Mouse (Mus musculus) liver, embryonic 15.5 days (tissue): ENCODE data around the gene Elk1. TPM values are rescaled to one million over a fixed set of nuclear protein-coding genes. Genes with fewer than 3 reads are reported as not detected.
A peak's percentile ranks its signal among the peaks of the same experiment; 100 is the strongest.

Experiments
- ATAC-seq: fragments of 200-750 bp; cut with Nextera tagmentation; 2 replicates; pipeline ENCODE4 v1.8.0; 2017; ENCODE audit warnings: moderate number of reproducible peaks, mild to moderate bottlenecking, moderate library complexity; ENCODE audit not compliant: insufficient read depth
- H3K27ac ChIP-seq: fragments of 300-500 bp; sonication (generic); replicated peaks from 2 replicates; pipeline ENCODE4 v1.5.1; 2015; ENCODE audit warnings: mild to moderate bottlenecking, inconsistent platforms
- H3K27me3 ChIP-seq: fragments of 300-500 bp; sonication (generic); 2 replicates; pipeline ENCODE4 v1.6.1; 2015; ENCODE audit warnings: mild to moderate bottlenecking, inconsistent platforms
- H3K36me3 ChIP-seq: fragments of 300-500 bp; sonication (generic); replicated peaks from 2 replicates; pipeline ENCODE4 v1.6.1; 2015; ENCODE audit warnings: moderate library complexity, mild to moderate bottlenecking, inconsistent platforms
- H3K4me1 ChIP-seq: fragments of 300-500 bp; sonication (generic); replicated peaks from 2 replicates; pipeline ENCODE4 v1.6.1; 2015; ENCODE audit warnings: inconsistent platforms
- H3K4me2 ChIP-seq: fragments of 300-500 bp; sonication (generic); 2 replicates; pipeline ENCODE4 v1.6.1; 2015; ENCODE audit warnings: moderate library complexity, mild to moderate bottlenecking, inconsistent platforms
- H3K4me3 ChIP-seq: fragments of 300-500 bp; sonication (generic); replicated peaks from 2 replicates; pipeline ENCODE4 v1.5.1; 2015; ENCODE audit warnings: mild to moderate bottlenecking, inconsistent platforms
- H3K9ac ChIP-seq: fragments of 300-500 bp; sonication (generic); 2 replicates; pipeline ENCODE4 v1.6.1; 2015; ENCODE audit warnings: moderate library complexity, mild to moderate bottlenecking, inconsistent platforms
- H3K9me3 ChIP-seq: fragments of 300-500 bp; sonication (generic); replicated peaks from 2 replicates; pipeline ENCODE4 v1.6.1; 2016; ENCODE audit warnings: inconsistent platforms
- WGBS: fragments of 180-500 bp; shearing (Covaris S2); methylation state at CpG from one replicate; pipeline ENCODE4 v1.1.7; 2015; ENCODE audit warnings: mixed read lengths; ENCODE audit not compliant: insufficient replicate concordance; 5-methylcytosine and 5-hydroxymethylcytosine counted together
- polyA plus RNA-seq: library from polyadenylated mRNA; unstranded; fragments of >200 nt; fragmentation: Nextera tagmentation; extraction: Ambion mirVana; gene quantifications from 2 replicates; pipeline ENCODE4 v1.2.1, GENCODE M21; 2015

The Elk1 gene
- polyA plus RNA-seq, 1 experiment from 2014 or later: 2.2 TPM

GRCm38 (mm10) chrX:20920249-20920843 is 30.1 kb downstream of the Elk1 start:
- H3K4me3 ChIP-seq: peak overlapping the region; percentile 36
- H3K27me3 ChIP-seq: peaks cover 48% of the 10 kb centered on the region
- no peaks in the 10 kb centered on the region for H3K36me3 ChIP-seq
- H3K9ac ChIP-seq: no peak overlapping the region
- no peak overlapping the region for H3K27ac ChIP-seq
- 15% methylated on average over 47 of the region's 49 CpGs for WGBS
- H3K9me3 ChIP-seq: no peaks in the 10 kb centered on the region
- no peaks in the 10 kb centered on the region for H3K4me1 ChIP-seq
- no peak for ATAC-seq
- peak overlapping the region; percentile 56 for H3K4me2 ChIP-seq

GRCm38 (mm10) chrX:20915075-20915474 is 35.3 kb downstream of the Elk1 start:
- Histone ChIP-seq H3K9me3 (no peaks in the 10 kb centered on the region), H3K9ac (no peak overlapping the region), H3K4me1 (peaks cover 6% of the 10 kb centered on the region), H3K27ac (no peak overlapping the region), H3K36me3 (no peaks in the 10 kb centered on the region), H3K27me3 (peaks cover 24% of the 10 kb centered on the region), H3K4me2 (no peak overlapping the region), H3K4me3 (no peak overlapping the region)
- no peak for ATAC-seq

GRCm38 (mm10) chrX:20913726-20914125 is 36.7 kb downstream of the Elk1 start:
- Histone ChIP-seq H3K9ac (no peak overlapping the region), H3K9me3 (no peaks in the 10 kb centered on the region), H3K27me3 (peaks cover 11% of the 10 kb centered on the region), H3K4me2 (no peak overlapping the region), H3K36me3 (no peaks in the 10 kb centered on the region), H3K4me3 (no peak overlapping the region), H3K27ac (no peak overlapping the region), H3K4me1 (peaks cover 10% of the 10 kb centered on the region)
- no peak for ATAC-seq
- 42% methylated on average over 6 of the region's 6 CpGs for WGBS

- Histone ChIP-seq H3K36me3 (no peaks in the 10 kb centered on the region), H3K4me3 (no peak overlapping the region), H3K27me3 (no peaks in the 10 kb centered on the region), H3K9ac (no peak overlapping the region), H3K9me3 (no peaks in the 10 kb centered on the region), H3K4me2 (no peak overlapping the region), H3K27ac (no peak overlapping the region), H3K4me1 (peaks cover 10% of the 10 kb centered on the region)
- 33% methylated on average over 3 of the region's 3 CpGs for WGBS
- peak; percentile 54; the same call in 1 of the 2 replicates for ATAC-seq
These were observed 40.3 kb downstream of the Elk1 start for GRCm38 (mm10) chrX:20910074-20910473.

Other genes with a start within 250 kb of the Elk1 start
- gene Usp11, start 246.7 kb downstream of the Elk1 start, polyA plus RNA-seq: 6.0 and 6.1 TPM in 2 replicates
- gene Araf, start 152.8 kb downstream of the Elk1 start, polyA plus RNA-seq: 39.8 and 45.3 TPM in 2 replicates
- 2.0 and 2.2 TPM in 2 replicates for gene Timp1, start 80.4 kb downstream of the Elk1 start, polyA plus RNA-seq
- 0.06 and 0.09 TPM in 2 replicates for gene Syn1, start 29.6 kb downstream of the Elk1 start, polyA plus RNA-seq
- gene Cfp, start 19.1 kb downstream of the Elk1 start, polyA plus RNA-seq: 39.0 and 51.4 TPM in 2 replicates
- 31.1 and 38.3 TPM in 2 replicates for gene Uxt, start 11.4 kb upstream of the Elk1 start, polyA plus RNA-seq
- gene Zfp182, start 111.7 kb upstream of the Elk1 start, polyA plus RNA-seq: 1.4 and 1.5 TPM in 2 replicates
- gene Spaca5, start 117.8 kb upstream of the Elk1 start, polyA plus RNA-seq: not detected in 2 replicates
- 0.06 and 0.14 TPM in 2 replicates for gene Zfp300, start 138.9 kb upstream of the Elk1 start, polyA plus RNA-seq
- not detected in 2 replicates for gene Ssxa1, start 165.2 kb upstream of the Elk1 start, polyA plus RNA-seq
- not detected in 2 replicates for gene Gm21876, start 225.0 kb upstream of the Elk1 start, polyA plus RNA-seq